Mouse (Mus musculus) ES-E14 (cell line): ENCODE results near the gene Zfp853. TPM values are rescaled to one million over a fixed set of nuclear protein-coding genes. Genes with fewer than 3 reads are reported as not detected.

Experiments used
- DNase-seq: peaks from one replicate; pipeline ENCODE4 v3.0.0-alpha.2; 2013; ENCODE audit warnings: low read depth, low spot score
- H3K27ac ChIP-seq: 2 replicates; pipeline ENCODE4 v1.5.1; 2012; ENCODE audit warnings: low read depth, mild to moderate bottlenecking, low read length, moderate library complexity, mixed read lengths; ENCODE audit not compliant: poor library complexity, insufficient read depth, severe bottlenecking
- H3K36me3 ChIP-seq: 2 replicates; pipeline ENCODE4 v1.6.1; 2012; ENCODE audit warnings: mild to moderate bottlenecking, low read length, moderate library complexity, mixed read lengths; ENCODE audit not compliant: control insufficient read depth, poor library complexity, insufficient read depth, severe bottlenecking
- H3K4me1 ChIP-seq, 2 experiments: fragments of 150-350 bp in 1 of 2; sonication (generic) in 1 of 2; 2 replicates each; pipeline ENCODE4 v1.6.1; 2012; ENCODE audit warnings: low read length in 2 of 2, mild to moderate bottlenecking in 1 of 2, mixed read lengths in 1 of 2; ENCODE audit not compliant: control insufficient read depth in 2 of 2, insufficient read depth in 2 of 2, poor library complexity in 1 of 2
- H3K4me3 ChIP-seq, 2 experiments: fragments of 150-350 bp in 1 of 2; sonication (generic) in 1 of 2; 2 replicates each; pipeline ENCODE4 v1.5.1; 2012; ENCODE audit warnings: low read length in 2 of 2, low read depth in 1 of 2, mild to moderate bottlenecking in 1 of 2, mixed read lengths in 1 of 2; ENCODE audit not compliant: insufficient read depth in 1 of 2, poor library complexity in 1 of 2, severe bottlenecking in 1 of 2
- H3K9ac ChIP-seq: 2 replicates; pipeline ENCODE4 v1.6.1; 2012; ENCODE audit warnings: low read depth, mild to moderate bottlenecking, low read length, mixed read lengths; ENCODE audit not compliant: poor library complexity, insufficient read depth, severe bottlenecking
- H3K9me3 ChIP-seq: fragments of 150-350 bp; sonication (generic); 2 replicates; pipeline ENCODE4 v1.6.1; 2012; ENCODE audit warnings: low read depth, mild to moderate bottlenecking, low read length; ENCODE audit not compliant: control insufficient read depth, insufficient read depth
- CHD2 ChIP-seq: IDR thresholded peaks from 2 replicates; pipeline ENCODE4 v1.6.1; 2014; ENCODE audit warnings: mild to moderate bottlenecking, low read depth, low read length, inconsistent platforms
- HCFC1 ChIP-seq: IDR thresholded peaks from 2 replicates; pipeline ENCODE4 v1.6.1; 2012; ENCODE audit warnings: low read length, inconsistent platforms, borderline replicate concordance; ENCODE audit not compliant: insufficient read depth
- MAFK ChIP-seq: IDR thresholded peaks from 2 replicates; pipeline ENCODE4 v1.6.1; 2014; ENCODE audit warnings: mild to moderate bottlenecking, low read depth, low read length, inconsistent platforms; ENCODE audit not compliant: insufficient read depth
- ZC3H11A ChIP-seq: IDR thresholded peaks from 2 replicates; pipeline ENCODE4 v1.6.1; 2012; ENCODE audit warnings: low read depth, mild to moderate bottlenecking, inconsistent platforms, low read length, borderline replicate concordance
- ZNF384 ChIP-seq: IDR thresholded peaks from 2 replicates; pipeline ENCODE4 v1.6.1; 2012; ENCODE audit warnings: low read depth, low read length, inconsistent platforms
- in situ Hi-C, 2 experiments: fragments of 600-800 bp; cut with MboI; formaldehyde crosslinking; loops; one replicate each; pipeline ENCODE4 v1.15.1; 2025; ENCODE audit warnings: low sequenced_read_pairs in 2 of 2, inconsistent platforms in 1 of 2; ENCODE audit not compliant: unreplicated experiment in 2 of 2
- total RNA-seq: library from RNA; depleted of rRNA; stranded (reverse); fragments of 300-350 nt; gene quantifications from 2 replicates; pipeline ENCODE4 v1.2.3, GENCODE M21; 2012

Zfp853 gene
- total RNA-seq, 1 experiment, result 0.67 TPM

GRCm38 (mm10) chr5:143264689-143265088 is 28.7 kb downstream of the Zfp853 start:
- Histone ChIP-seq H3K4me3 (no peak overlapping the region), H3K36me3 (no peaks in the 10 kb centered on the region), H3K9me3 (no peaks in the 10 kb centered on the region), H3K27ac (no peak overlapping the region), H3K9ac (no peak overlapping the region), H3K4me1 (peaks cover 0 to 6% of the 10 kb centered on the region in 2 experiments; a peak in 1 of 4 replicates)
- no peak for DNase-seq
- in situ Hi-C loops, result no loop called here
- TF ChIP-seq CHD2, result no peak
- TF ChIP-seq MAFK, result no peak
- TF ChIP-seq ZC3H11A, result no peak
- TF ChIP-seq ZNF384, result no peak
- TF ChIP-seq HCFC1, result no peak

GRCm38 (mm10) chr5:143261636-143262035 is 31.8 kb downstream of the Zfp853 start:
- Histone ChIP-seq H3K4me3 (no peak overlapping the region), H3K9me3 (no peaks in the 10 kb centered on the region), H3K9ac (no peak overlapping the region), H3K36me3 (no peaks in the 10 kb centered on the region), H3K4me1 (no peaks in the 10 kb centered on the region), H3K27ac (no peak overlapping the region)
- no peak for TF ChIP-seq ZNF384
- TF ChIP-seq CHD2, result no peak
- no peak for TF ChIP-seq ZC3H11A
- TF ChIP-seq MAFK, result no peak
- no peak for TF ChIP-seq HCFC1
- DNase-seq, result no peak
- in situ Hi-C loops, result no loop called here

- no peak overlapping the region for H3K27ac ChIP-seq
- no peaks in the 10 kb centered on the region for H3K9me3 ChIP-seq
- in situ Hi-C loops, result no loop called here
- no peak overlapping the region for H3K9ac ChIP-seq
- no peak for TF ChIP-seq HCFC1
- TF ChIP-seq ZC3H11A, result no peak
- no peak for TF ChIP-seq ZNF384
- TF ChIP-seq CHD2, result no peak
- no peak for TF ChIP-seq MAFK
- no peak overlapping the region for H3K4me3 ChIP-seq
- no peaks in the 10 kb centered on the region for H3K36me3 ChIP-seq
- H3K4me1 ChIP-seq, result no peaks in the 10 kb centered on the region
- DNase-seq, result no peak
Observed at GRCm38 (mm10) chr5:143255802-143256201, 37.6 kb downstream of the Zfp853 start.

GRCm38 (mm10) chr5:143255131-143255519 is 38.3 kb downstream of the Zfp853 start:
- Histone ChIP-seq H3K27ac (no peak overlapping the region), H3K9ac (peak overlapping the region; percentile 29; the same call in 1 of the 2 replicates), H3K36me3 (no peaks in the 10 kb centered on the region), H3K4me3 (peak overlapping the region; percentile 61 to 63; a peak in 3 of 4 replicates), H3K4me1 (no peaks in the 10 kb centered on the region), H3K9me3 (no peaks in the 10 kb centered on the region)
- TF ChIP-seq ZC3H11A (no peak), HCFC1 (no peak), ZNF384 (no peak)
- no peak for DNase-seq
- in situ Hi-C loops, result no loop called here
